Mouse (Mus musculus) hindbrain, embryonic 12.5 days (tissue): ENCODE data around the gene Ltbp2. TPM values are rescaled to one million over a fixed set of nuclear protein-coding genes. Genes with fewer than 3 reads are reported as not detected.
A peak's percentile ranks its signal among the peaks of the same experiment; 100 is the strongest.

ENCODE experiments used
- ATAC-seq: fragments of 200-750 bp; cut with Nextera tagmentation; 2 replicates; pipeline ENCODE4 v1.8.0; 2017; ENCODE audit warnings: moderate TSS enrichment; ENCODE audit not compliant: low FRiP score
- H3K27ac ChIP-seq: fragments of 300-500 bp; sonication (generic); 2 replicates; pipeline ENCODE4 v1.5.1; 2016; ENCODE audit warnings: mild to moderate bottlenecking
- H3K27me3 ChIP-seq: fragments of 300-500 bp; sonication (generic); 2 replicates; pipeline ENCODE4 v1.6.1; 2016; ENCODE audit warnings: mild to moderate bottlenecking
- H3K36me3 ChIP-seq: fragments of 300-500 bp; sonication (generic); 2 replicates; pipeline ENCODE4 v1.6.1; 2016; ENCODE audit warnings: mild to moderate bottlenecking
- H3K4me1 ChIP-seq: fragments of 300-500 bp; sonication (generic); 2 replicates; pipeline ENCODE4 v1.6.1; 2016
- H3K4me2 ChIP-seq: fragments of 300-500 bp; sonication (generic); replicated peaks from 2 replicates; pipeline ENCODE4 v1.6.1; 2016; ENCODE audit warnings: mild to moderate bottlenecking
- H3K4me3 ChIP-seq: fragments of 300-500 bp; sonication (generic); 2 replicates; pipeline ENCODE4 v1.5.1; 2016; ENCODE audit warnings: mild to moderate bottlenecking
- H3K9ac ChIP-seq: fragments of 300-500 bp; sonication (generic); 2 replicates; pipeline ENCODE4 v1.6.1; 2016; ENCODE audit warnings: mild to moderate bottlenecking, moderate library complexity
- H3K9me3 ChIP-seq: fragments of 300-500 bp; sonication (generic); replicated peaks from 2 replicates; pipeline ENCODE4 v1.6.1; 2016; ENCODE audit warnings: mild to moderate bottlenecking
- WGBS: fragments of 180-500 bp; shearing (Covaris S2); methylation state at CpG from one replicate; pipeline ENCODE4 v1.1.7; 2016; 5-methylcytosine and 5-hydroxymethylcytosine counted together
- polyA plus RNA-seq: library from polyadenylated mRNA; unstranded; fragments of >200 nt; fragmentation: Nextera tagmentation; extraction: Ambion mirVana; gene quantifications from 2 replicates; pipeline ENCODE4 v1.2.1, GENCODE M21; 2016

The Ltbp2 gene
- 0.45 and 0.47 TPM in 2 replicates for polyA plus RNA-seq

- ATAC-seq, result no peak
- H3K36me3 ChIP-seq, result no peaks in the 10 kb centered on the region
- H3K4me1 ChIP-seq, result peaks cover 14% of the 10 kb centered on the region
- H3K9me3 ChIP-seq, result no peaks in the 10 kb centered on the region
- no peak within 1 kb of the TSS for H3K27ac ChIP-seq
- peak within 1 kb of the TSS; percentile 14; the same call in 1 of the 2 replicates for H3K9ac ChIP-seq
- H3K4me2 ChIP-seq, result peak within 1 kb of the TSS; percentile 50
- WGBS, result 2% methylated on average over 34 of the region's 34 CpGs
- H3K27me3 ChIP-seq, result peaks cover 61% of the 10 kb centered on the region
- H3K4me3 ChIP-seq, result peak within 1 kb of the TSS; percentile 29
These were observed at the start of gene Ltbp2 for GRCm38 (mm10) chr12:84876481-84877121. TSS of gene Ltbp2 (minus strand) at chr12:84876532.

- Histone ChIP-seq H3K4me1 (no peaks in the 10 kb centered on the region), H3K27ac (no peak overlapping the region), H3K9me3 (no peaks in the 10 kb centered on the region), H3K27me3 (no peaks in the 10 kb centered on the region), H3K4me3 (no peak overlapping the region), H3K9ac (no peak overlapping the region), H3K36me3 (peaks cover 87% of the 10 kb centered on the region), H3K4me2 (no peak overlapping the region)
- no peak for ATAC-seq
- 97% methylated on average over 5 of the region's 5 CpGs for WGBS
These were observed 48.0 kb upstream of the Ltbp2 start for GRCm38 (mm10) chr12:84924324-84924723.

GRCm38 (mm10) chr12:84921881-84922419, 45.6 kb upstream of the Ltbp2 start:
- peaks cover 90% of the 10 kb centered on the region for H3K36me3 ChIP-seq
- no peaks in the 10 kb centered on the region for H3K27me3 ChIP-seq
- H3K4me1 ChIP-seq, result no peaks in the 10 kb centered on the region
- H3K9me3 ChIP-seq, result no peaks in the 10 kb centered on the region
- H3K4me2 ChIP-seq, result no peak overlapping the region
- H3K27ac ChIP-seq, result no peak overlapping the region
- no peak overlapping the region for H3K4me3 ChIP-seq
- H3K9ac ChIP-seq, result no peak overlapping the region
- ATAC-seq, result no peak
- WGBS, result 60% methylated on average over 8 of the region's 8 CpGs

GRCm38 (mm10) chr12:84918809-84919208, 42.5 kb upstream of the Ltbp2 start:
- ATAC-seq, result no peak
- peaks cover 71% of the 10 kb centered on the region for H3K36me3 ChIP-seq
- 88% methylated on average over 6 of the region's 6 CpGs for WGBS

GRCm38 (mm10) chr12:84917799-84918198, 41.5 kb upstream of the Ltbp2 start:
- Histone ChIP-seq H3K9me3 (no peaks in the 10 kb centered on the region), H3K4me2 (no peak overlapping the region), H3K9ac (no peak overlapping the region), H3K4me1 (peaks cover 2% of the 10 kb centered on the region; the same call in 1 of the 2 replicates), H3K27me3 (no peaks in the 10 kb centered on the region), H3K4me3 (no peak overlapping the region), H3K27ac (no peak overlapping the region), H3K36me3 (peaks cover 66% of the 10 kb centered on the region)
- WGBS, result 89% methylated on average over 3 of the region's 3 CpGs
- no peak for ATAC-seq

More at GRCm38 (mm10) chr12:84918809-84919208, 42.5 kb upstream of the Ltbp2 start:
- no peaks in the 10 kb centered on the region; the same call in 1 of the 2 replicates for H3K4me1 ChIP-seq
- no peak overlapping the region for H3K4me3 ChIP-seq
- H3K9ac ChIP-seq, result no peak overlapping the region
- no peak overlapping the region for H3K4me2 ChIP-seq
- H3K27me3 ChIP-seq, result no peaks in the 10 kb centered on the region
- no peaks in the 10 kb centered on the region for H3K9me3 ChIP-seq
- H3K27ac ChIP-seq, result no peak overlapping the region

GRCm38 (mm10) chr12:84914959-84915358, 38.6 kb upstream of the Ltbp2 start:
- peaks cover 38% of the 10 kb centered on the region for H3K36me3 ChIP-seq
- H3K9ac ChIP-seq, result no peak overlapping the region
- H3K4me2 ChIP-seq, result no peak overlapping the region
- H3K27me3 ChIP-seq, result no peaks in the 10 kb centered on the region
- H3K4me3 ChIP-seq, result no peak overlapping the region
- no peaks in the 10 kb centered on the region for H3K9me3 ChIP-seq
- ATAC-seq, result no peak
- peaks cover 2% of the 10 kb centered on the region; the same call in 1 of the 2 replicates for H3K4me1 ChIP-seq
- WGBS, result 88% methylated on average over 5 of the region's 5 CpGs
- no peak overlapping the region for H3K27ac ChIP-seq

- Histone ChIP-seq H3K4me3 (no peak overlapping the region), H3K4me1 (peaks cover 5% of the 10 kb centered on the region), H3K4me2 (no peak overlapping the region), H3K36me3 (peaks cover 15% of the 10 kb centered on the region; the same call in 1 of the 2 replicates), H3K9me3 (no peaks in the 10 kb centered on the region), H3K27ac (no peak overlapping the region), H3K9ac (no peak overlapping the region), H3K27me3 (no peaks in the 10 kb centered on the region)
- ATAC-seq, result no peak
- 90% methylated on average over 4 of the region's 4 CpGs for WGBS
These were observed 36.3 kb upstream of the Ltbp2 start for GRCm38 (mm10) chr12:84912652-84913104.

- no peak for ATAC-seq
- no peaks in the 10 kb centered on the region for H3K9me3 ChIP-seq
- peaks cover 15% of the 10 kb centered on the region for H3K4me1 ChIP-seq
- no peaks in the 10 kb centered on the region for H3K27me3 ChIP-seq
- 69% methylated on average over 2 of the region's 2 CpGs for WGBS
- H3K4me3 ChIP-seq, result no peak overlapping the region
- H3K9ac ChIP-seq, result no peak overlapping the region
- H3K36me3 ChIP-seq, result peaks cover 7% of the 10 kb centered on the region; the same call in 1 of the 2 replicates
- no peak overlapping the region for H3K4me2 ChIP-seq
- no peak overlapping the region for H3K27ac ChIP-seq
These were observed 35.3 kb upstream of the Ltbp2 start for GRCm38 (mm10) chr12:84911640-84912039.

GRCm38 (mm10) chr12:84910066-84910465, 33.7 kb upstream of the Ltbp2 start:
- Histone ChIP-seq H3K4me2 (no peak overlapping the region), H3K27me3 (no peaks in the 10 kb centered on the region), H3K9ac (no peak overlapping the region), H3K9me3 (no peaks in the 10 kb centered on the region), H3K4me1 (peaks cover 16% of the 10 kb centered on the region), H3K36me3 (no peaks in the 10 kb centered on the region), H3K4me3 (no peak overlapping the region), H3K27ac (no peak overlapping the region)
- ATAC-seq, result no peak
- WGBS, result 94% methylated on average over 4 of the region's 4 CpGs

- Histone ChIP-seq H3K9ac (0 out of 2 replicates have a peak overlapping the region, but pooled peaks have one; percentile 8), H3K36me3 (no peaks in the 10 kb centered on the region), H3K27me3 (no peaks in the 10 kb centered on the region), H3K4me3 (no peak overlapping the region), H3K9me3 (no peaks in the 10 kb centered on the region), H3K4me2 (no peak overlapping the region), H3K27ac (peak overlapping the region; percentile 69), H3K4me1 (peaks cover 13% of the 10 kb centered on the region)
- 74% methylated on average over 10 of the region's 10 CpGs for WGBS
- peak; percentile 54 for ATAC-seq
These were observed 31.5 kb upstream of the Ltbp2 start for GRCm38 (mm10) chr12:84907627-84908480.

GRCm38 (mm10) chr12:84907024-84907626, 30.8 kb upstream of the Ltbp2 start:
- H3K4me3 ChIP-seq, result no peak overlapping the region
- WGBS, result 63% methylated on average over 12 of the region's 12 CpGs
- 0 out of 2 replicates have a peak overlapping the region, but pooled peaks have one; percentile 8 for H3K9ac ChIP-seq
- ATAC-seq, result peak; percentile 35; the same call in 1 of the 2 replicates
- peaks cover 13% of the 10 kb centered on the region for H3K4me1 ChIP-seq
- no peaks in the 10 kb centered on the region for H3K36me3 ChIP-seq
- no peaks in the 10 kb centered on the region for H3K27me3 ChIP-seq
- peak overlapping the region; percentile 69 for H3K27ac ChIP-seq
- H3K4me2 ChIP-seq, result no peak overlapping the region
- no peaks in the 10 kb centered on the region for H3K9me3 ChIP-seq

GRCm38 (mm10) chr12:84904399-84904798, 28.1 kb upstream of the Ltbp2 start:
- H3K36me3 ChIP-seq, result no peaks in the 10 kb centered on the region
- no peak overlapping the region for H3K9ac ChIP-seq
- no peak overlapping the region for H3K4me3 ChIP-seq
- H3K4me1 ChIP-seq, result peaks cover 13% of the 10 kb centered on the region
- no peak overlapping the region for H3K4me2 ChIP-seq
- no peaks in the 10 kb centered on the region for H3K27me3 ChIP-seq
- 75% methylated on average over 7 of the region's 7 CpGs for WGBS
- H3K27ac ChIP-seq, result no peak overlapping the region
- no peaks in the 10 kb centered on the region for H3K9me3 ChIP-seq
- ATAC-seq, result no peak
